Mouse (Mus musculus) heart, postnatal 0 days (tissue): ENCODE data around the gene Fam49a.

Experiments
- CTCF ChIP-seq: IDR thresholded peaks from 2 replicates; pipeline ENCODE4 v1.5.1; 2016; ENCODE audit warnings: antibody characterized with exemption, control low read depth, low read depth
- EP300 ChIP-seq: IDR thresholded peaks from 2 replicates; pipeline ENCODE4 v1.6.1; 2016; ENCODE audit warnings: antibody characterized with exemption, low read depth

- no peak for TF ChIP-seq CTCF
- TF ChIP-seq EP300: no peak
These were observed 30.2 kb downstream of the Fam49a start for GRCm38 (mm10) chr12:12292043-12292618.
